Mouse (Mus musculus) heart, postnatal 36 days (tissue): Measurements from ENCODE around the gene Tfrc. TPM values are rescaled to one million over a fixed set of nuclear protein-coding genes. Genes with fewer than 3 reads are reported as not detected.

Experiments used
- total RNA-seq, 2 experiments: library from RNA; stranded (reverse); gene quantifications; 2 replicates each; pipeline ENCODE4 v1.2.3; 2021

Tfrc gene
- total RNA-seq, 2 experiments from 2014 or later: 55.9 to 114 TPM

Other genes starting within 250 kb of the Tfrc start
- gene Tm4sf19, start 208.4 kb upstream of the Tfrc start, total RNA-seq: not detected
- 1 to 10 TPM; 6.3 to 8.3 TPM for gene Tctex1d2, start 189.2 kb upstream of the Tfrc start, total RNA-seq
- gene Pcyt1a, start 178.0 kb upstream of the Tfrc start, total RNA-seq: 100 to 1,000 TPM; 127 to 141 TPM
- under 1 TPM; 0.38 to 0.44 TPM for gene Slc51a, start 121.0 kb upstream of the Tfrc start, total RNA-seq
- gene Zdhhc19, start 112.7 kb upstream of the Tfrc start, total RNA-seq: not detected
- 10 to 100 TPM; 18.0 to 19.8 TPM for gene Tnk2, start 35.0 kb downstream of the Tfrc start, total RNA-seq
- under 1 TPM; 0.06 to 0.57 TPM for gene Muc4, start 127.0 kb downstream of the Tfrc start, total RNA-seq
- under 1 TPM; 0.14 to 0.25 TPM for gene Muc20, start 188.5 kb downstream of the Tfrc start, total RNA-seq
- gene Smbd1, start 201.6 kb downstream of the Tfrc start, total RNA-seq: not detected